Mouse (Mus musculus) intestine, embryonic 15.5 days (tissue): ENCODE results near the gene Ube2z. TPM values are rescaled to one million over a fixed set of nuclear protein-coding genes. Genes with fewer than 3 reads are reported as not detected.
"Not testable (repeated sequence)": the region's sequence is repeated elsewhere in the genome, so short reads cannot be mapped to it uniquely, and the experiment has no call there.

Experiments
- ATAC-seq: fragments of 200-750 bp; cut with Nextera tagmentation; 2 replicates; pipeline ENCODE4 v1.8.0; 2017; ENCODE audit warnings: moderate TSS enrichment, moderate library complexity
- H3K27ac ChIP-seq: fragments of 300-500 bp; sonication (generic); 2 replicates; pipeline ENCODE4 v1.5.1; 2015; ENCODE audit warnings: mild to moderate bottlenecking, inconsistent platforms
- H3K27me3 ChIP-seq: fragments of 300-500 bp; sonication (generic); replicated peaks from 2 replicates; pipeline ENCODE4 v1.6.1; 2015; ENCODE audit warnings: inconsistent platforms
- H3K36me3 ChIP-seq: fragments of 300-500 bp; sonication (generic); 2 replicates; pipeline ENCODE4 v1.6.1; 2015; ENCODE audit warnings: inconsistent platforms
- H3K4me1 ChIP-seq: fragments of 300-500 bp; sonication (generic); replicated peaks from 2 replicates; pipeline ENCODE4 v1.6.1; 2015; ENCODE audit warnings: inconsistent platforms
- H3K4me2 ChIP-seq: fragments of 300-500 bp; sonication (generic); replicated peaks from 2 replicates; pipeline ENCODE4 v1.6.1; 2015; ENCODE audit warnings: mild to moderate bottlenecking, inconsistent platforms
- H3K4me3 ChIP-seq: fragments of 300-500 bp; sonication (generic); replicated peaks from 2 replicates; pipeline ENCODE4 v1.5.1; 2015; ENCODE audit warnings: inconsistent platforms
- H3K9ac ChIP-seq: fragments of 300-500 bp; sonication (generic); 2 replicates; pipeline ENCODE4 v1.6.1; 2015; ENCODE audit warnings: inconsistent platforms
- H3K9me3 ChIP-seq: fragments of 300-500 bp; sonication (generic); 2 replicates; pipeline ENCODE4 v1.6.1; 2016; ENCODE audit warnings: inconsistent platforms
- WGBS: fragments of 180-500 bp; shearing (Covaris S2); methylation state at CpG from one replicate; pipeline ENCODE4 v1.1.7; 2015; 5-methylcytosine and 5-hydroxymethylcytosine counted together
- polyA plus RNA-seq: library from polyadenylated mRNA; unstranded; fragments of >200 nt; fragmentation: Nextera tagmentation; extraction: Ambion mirVana; gene quantifications from 2 replicates; pipeline ENCODE4 v1.2.1, GENCODE M21; 2015

The Ube2z gene
- 35.3 and 37.1 TPM in 2 replicates for polyA plus RNA-seq

GRCm38 (mm10) chr11:96065215-96065911, at the start of gene Ube2z:
Gene Ube2z (minus strand): TSS chr11:96065388.
- 3% methylated on average over 50 of the region's 50 CpGs for WGBS
- Histone ChIP-seq H3K27ac (peak within 1 kb of the TSS; percentile 88), H3K9ac (peak within 1 kb of the TSS; percentile 88), H3K4me3 (peak within 1 kb of the TSS; percentile 90), H3K4me1 (peaks cover 16% of the 10 kb centered on the region; the same call in 1 of the 2 replicates), H3K4me2 (peak within 1 kb of the TSS; percentile 73), H3K27me3 (no peaks in the 10 kb centered on the region), H3K36me3 (peaks cover 8% of the 10 kb centered on the region; the same call in 1 of the 2 replicates), H3K9me3 (no peaks in the 10 kb centered on the region)
- ATAC-seq: peak; percentile 98

- no peak overlapping the region for H3K27ac ChIP-seq
- ATAC-seq: no peak
- no peak overlapping the region for H3K9ac ChIP-seq
- H3K36me3 ChIP-seq: no peaks in the 10 kb centered on the region
- no peak overlapping the region for H3K4me3 ChIP-seq
- no peaks in the 10 kb centered on the region for H3K27me3 ChIP-seq
- no peaks in the 10 kb centered on the region for H3K4me1 ChIP-seq
- WGBS: 41% methylated on average over 2 of the region's 2 CpGs
- no peaks in the 10 kb centered on the region for H3K9me3 ChIP-seq
- no peak overlapping the region for H3K4me2 ChIP-seq
Measured at GRCm38 (mm10) chr11:96114077-96114476, 48.9 kb upstream of the Ube2z start.

- no peaks in the 10 kb centered on the region for H3K36me3 ChIP-seq
- H3K4me2 ChIP-seq: no peak within 1 kb of the TSS
- no peaks in the 10 kb centered on the region for H3K9me3 ChIP-seq
- no peak within 1 kb of the TSS for H3K9ac ChIP-seq
- no peak for ATAC-seq
- no peak within 1 kb of the TSS for H3K4me3 ChIP-seq
- no peak within 1 kb of the TSS for H3K27ac ChIP-seq
- 37% methylated on average over 14 of the region's 14 CpGs for WGBS
- no peaks in the 10 kb centered on the region for H3K4me1 ChIP-seq
- no peaks in the 10 kb centered on the region for H3K27me3 ChIP-seq
Measured at GRCm38 (mm10) chr11:96111751-96112150, 46.6 kb upstream of the Ube2z start, which contains the start of gene Calcoco2. Gene Calcoco2 (minus strand): TSS chr11:96111964.

GRCm38 (mm10) chr11:96110950-96111349, 45.8 kb upstream of the Ube2z start:
- H3K4me2 ChIP-seq, H3K9ac ChIP-seq, H3K36me3 ChIP-seq, H3K4me3 ChIP-seq, ATAC-seq, H3K27ac ChIP-seq, H3K9me3 ChIP-seq, H3K4me1 ChIP-seq, H3K27me3 ChIP-seq: not testable (repeated sequence)
- 62% methylated on average over 2 of the region's 2 CpGs for WGBS

- H3K36me3 ChIP-seq: no peaks in the 10 kb centered on the region
- no peak overlapping the region for H3K4me2 ChIP-seq
- H3K9me3 ChIP-seq: no peaks in the 10 kb centered on the region
- H3K9ac ChIP-seq: no peak overlapping the region
- H3K27me3 ChIP-seq: no peaks in the 10 kb centered on the region
- ATAC-seq: no peak
- H3K4me3 ChIP-seq: no peak overlapping the region
- 82% methylated on average over 1 of the region's 1 CpGs for WGBS
- H3K4me1 ChIP-seq: no peaks in the 10 kb centered on the region
- no peak overlapping the region for H3K27ac ChIP-seq
Measured at GRCm38 (mm10) chr11:96108376-96108775, 43.2 kb upstream of the Ube2z start.

GRCm38 (mm10) chr11:96093361-96093760, 28.2 kb upstream of the Ube2z start:
- no peak overlapping the region for H3K4me2 ChIP-seq
- WGBS: 3% methylated on average over 3 of the region's 3 CpGs
- ATAC-seq: no peak; the same call in 1 of the 2 replicates

GRCm38 (mm10) chr11:96092674-96093291, 27.6 kb upstream of the Ube2z start:
- 45% methylated on average over 7 of the region's 7 CpGs for WGBS
- Histone ChIP-seq H3K9me3 (no peaks in the 10 kb centered on the region), H3K27me3 (no peaks in the 10 kb centered on the region), H3K27ac (no peak overlapping the region), H3K9ac (no peak overlapping the region), H3K4me1 (no peaks in the 10 kb centered on the region), H3K4me2 (no peak overlapping the region), H3K36me3 (no peaks in the 10 kb centered on the region), H3K4me3 (no peak overlapping the region)
- ATAC-seq: no peak

More at GRCm38 (mm10) chr11:96093361-96093760, 28.2 kb upstream of the Ube2z start:
- Histone ChIP-seq H3K9ac (no peak overlapping the region), H3K27ac (no peak overlapping the region), H3K9me3 (no peaks in the 10 kb centered on the region), H3K4me1 (no peaks in the 10 kb centered on the region), H3K36me3 (no peaks in the 10 kb centered on the region), H3K27me3 (no peaks in the 10 kb centered on the region), H3K4me3 (no peak overlapping the region)

GRCm38 (mm10) chr11:96091073-96091472, 25.9 kb upstream of the Ube2z start:
- H3K4me3 ChIP-seq: no peak overlapping the region
- H3K4me1 ChIP-seq: no peaks in the 10 kb centered on the region
- H3K4me2 ChIP-seq: no peak overlapping the region
- H3K9me3 ChIP-seq: no peaks in the 10 kb centered on the region
- ATAC-seq: no peak
- no peaks in the 10 kb centered on the region for H3K36me3 ChIP-seq
- WGBS: 66% methylated on average over 2 of the region's 2 CpGs
- no peak overlapping the region for H3K27ac ChIP-seq
- no peak overlapping the region for H3K9ac ChIP-seq
- no peaks in the 10 kb centered on the region for H3K27me3 ChIP-seq

- 91% methylated on average over 6 of the region's 6 CpGs for WGBS
- no peak overlapping the region for H3K27ac ChIP-seq
- no peak overlapping the region for H3K4me3 ChIP-seq
- no peaks in the 10 kb centered on the region for H3K9me3 ChIP-seq
- ATAC-seq: no peak
- H3K9ac ChIP-seq: no peak overlapping the region
- H3K4me1 ChIP-seq: no peaks in the 10 kb centered on the region
- H3K36me3 ChIP-seq: no peaks in the 10 kb centered on the region
- H3K4me2 ChIP-seq: no peak overlapping the region
- no peaks in the 10 kb centered on the region for H3K27me3 ChIP-seq
Measured at GRCm38 (mm10) chr11:96087981-96088380, 22.8 kb upstream of the Ube2z start.

GRCm38 (mm10) chr11:96082682-96083081, 17.5 kb upstream of the Ube2z start:
- Histone ChIP-seq H3K27me3 (no peaks in the 10 kb centered on the region), H3K9me3 (no peaks in the 10 kb centered on the region), H3K36me3 (no peaks in the 10 kb centered on the region), H3K4me3 (no peak overlapping the region), H3K27ac (no peak overlapping the region), H3K4me2 (no peak overlapping the region), H3K4me1 (no peaks in the 10 kb centered on the region), H3K9ac (no peak overlapping the region)
- WGBS: 70% methylated on average over 3 of the region's 3 CpGs
- no peak for ATAC-seq

- no peak for ATAC-seq
- H3K4me2 ChIP-seq: no peak overlapping the region
- WGBS: 80% methylated on average over 5 of the region's 5 CpGs
- no peaks in the 10 kb centered on the region for H3K27me3 ChIP-seq
- H3K4me3 ChIP-seq: no peak overlapping the region
- H3K9ac ChIP-seq: no peak overlapping the region
- no peaks in the 10 kb centered on the region for H3K4me1 ChIP-seq
- H3K9me3 ChIP-seq: no peaks in the 10 kb centered on the region
- no peak overlapping the region for H3K27ac ChIP-seq
- H3K36me3 ChIP-seq: no peaks in the 10 kb centered on the region
Measured at GRCm38 (mm10) chr11:96080736-96081135, 15.5 kb upstream of the Ube2z start.

- Histone ChIP-seq H3K27me3 (no peaks in the 10 kb centered on the region), H3K9me3 (no peaks in the 10 kb centered on the region), H3K9ac (no peak overlapping the region), H3K4me3 (peak overlapping the region; percentile 19), H3K4me2 (peak overlapping the region; percentile 53), H3K4me1 (peaks cover 8% of the 10 kb centered on the region; the same call in 1 of the 2 replicates), H3K27ac (peak overlapping the region; percentile 49; the same call in 1 of the 2 replicates), H3K36me3 (no peaks in the 10 kb centered on the region)
- ATAC-seq: no peak
- WGBS: 63% methylated on average over 13 of the region's 13 CpGs
Measured at GRCm38 (mm10) chr11:96076221-96077105, 11.3 kb upstream of the Ube2z start.
